In genomic region chr5:33222389-33222788, GRCm38 (mm10) we compare ENCODE assay signal across 14 mouse cellular contexts. TPM values are rescaled to one million over a fixed set of nuclear protein-coding genes. Genes with fewer than 3 reads are reported as not detected.
DNase-seq lines count a peak whose midpoint lies in the region; ATAC-seq lines count a peak whose summit lies in the region.
"Had no signal": no experiment of that assay in that cellular context is flagged by ENCODE, and none has a peak within 500 bp of the region (broad histone marks: within the 10 kb centered on the region; RNA-seq: fewer than 3 reads in every experiment).

No protein-coding gene starts in this region.

- H3K27ac ChIP-seq in kidney, embryonic 15.5 days, result peak overlapping the region; percentile 37
- H3K27ac ChIP-seq in kidney, embryonic 14.5 days (ENCODE audit: low read depth, low read length), result no peak overlapping the region
- H3K27ac ChIP-seq in intestine, embryonic 15.5 days, result peak overlapping the region; percentile 49; the same call in 1 of the 2 replicates

- 42% methylated on average over 6 of the region's 6 CpGs for WGBS in kidney, embryonic 15.5 days
- WGBS in kidney, embryonic 14.5 days, result 39% methylated on average over 6 of the region's 6 CpGs
- 52% methylated on average over 6 of the region's 6 CpGs for WGBS in intestine, embryonic 15.5 days

- no peak overlapping the region for H3K4me2 ChIP-seq in kidney, embryonic 15.5 days
- no peak overlapping the region for H3K4me2 ChIP-seq in kidney, embryonic 14.5 days (replicated peaks; ENCODE audit: low read depth, low read length)
- no peak overlapping the region for H3K4me2 ChIP-seq in intestine, embryonic 15.5 days (replicated peaks)

- no peaks in the 10 kb centered on the region for H3K36me3 ChIP-seq in kidney, embryonic 15.5 days
- no peaks in the 10 kb centered on the region for H3K36me3 ChIP-seq in kidney, embryonic 14.5 days (ENCODE audit: control insufficient read depth, insufficient read depth, low read length)
- no peaks in the 10 kb centered on the region for H3K36me3 ChIP-seq in intestine, embryonic 15.5 days

- no peak for ATAC-seq in kidney, embryonic 15.5 days (replicated peaks; ENCODE audit: low FRiP score)
- no peak for ATAC-seq in kidney, embryonic 14.5 days (ENCODE audit: low FRiP score, low TSS enrichment)
- no peak for ATAC-seq in intestine, embryonic 15.5 days
- ATAC-seq: hindbrain, embryonic 16.5 days; liver, postnatal 0 days had no signal

- no peak overlapping the region for H3K4me3 ChIP-seq in kidney, embryonic 15.5 days (replicated peaks)
- no peak overlapping the region for H3K4me3 ChIP-seq in kidney, embryonic 14.5 days (ENCODE audit: low read length)
- no peak overlapping the region for H3K4me3 ChIP-seq in intestine, embryonic 15.5 days (replicated peaks)

- peaks cover 66% of the 10 kb centered on the region for H3K4me1 ChIP-seq in kidney, embryonic 15.5 days
- H3K4me1 ChIP-seq in kidney, embryonic 14.5 days (ENCODE audit: control insufficient read depth, insufficient read depth, low read length), result peaks cover 12% of the 10 kb centered on the region; the same call in 1 of the 2 replicates
- H3K4me1 ChIP-seq in intestine, embryonic 15.5 days (replicated peaks), result peaks cover 29% of the 10 kb centered on the region

- H3K9me3 ChIP-seq in kidney, embryonic 15.5 days (replicated peaks), result no peaks in the 10 kb centered on the region
- H3K9me3 ChIP-seq in kidney, embryonic 14.5 days (ENCODE audit: control insufficient read depth, low read length), result no peaks in the 10 kb centered on the region
- H3K9me3 ChIP-seq in intestine, embryonic 15.5 days, result no peaks in the 10 kb centered on the region

- H3K27me3 ChIP-seq in kidney, embryonic 15.5 days, result no peaks in the 10 kb centered on the region
- H3K27me3 ChIP-seq in kidney, embryonic 14.5 days (ENCODE audit: control insufficient read depth, insufficient read depth, low read length), result no peaks in the 10 kb centered on the region
- no peaks in the 10 kb centered on the region for H3K27me3 ChIP-seq in intestine, embryonic 15.5 days (replicated peaks)

- no peak overlapping the region for H3K9ac ChIP-seq in kidney, embryonic 15.5 days
- H3K9ac ChIP-seq in kidney, embryonic 14.5 days (ENCODE audit: low read depth, low read length), result no peak overlapping the region
- H3K9ac ChIP-seq in intestine, embryonic 15.5 days, result no peak overlapping the region
- H3K9ac ChIP-seq: liver, postnatal 0 days had no signal

- DNase-seq in embryo, embryonic 10 days (ENCODE audit: low spot score), result peak; percentile 57
- no peak for DNase-seq in embryo, embryonic 9.5 days (ENCODE audit: extremely low spot score)
- peak; percentile 37 for DNase-seq in mesoderm, embryonic 11.5 days (ENCODE audit: low read depth, low spot score)
- no peak for DNase-seq in frontal cortex, adult 2 months (ENCODE audit: extremely low spot score in 1 of 2, low spot score in 1 of 2)
- no peak for DNase-seq in adipocyte (ENCODE audit: low spot score)
- DNase-seq: adrenal gland, adult 8-10 months; cerebellum, adult 11-12 months; layer of hippocampus, postnatal 36 days; liver, postnatal 0 days; right cerebral cortex, postnatal 4 days had no signal

RNA-seq across cellular contexts. Expression of gene Spon2, which starts 4.1 kb away (rescaled TPM):
- polyA plus RNA-seq in kidney, embryonic 15.5 days (2015; fragmentation: Nextera tagmentation; extraction: Ambion mirVana), result 6.0 and 13.2 TPM in 2 replicates
- 3.9 and 4.2 TPM in 2 replicates for polyA plus RNA-seq in kidney, embryonic 14.5 days (2014; fragmentation: Nextera tagmentation; extraction: Ambion mirVana)
- 23.7 and 26.0 TPM in 2 replicates for polyA plus RNA-seq in intestine, embryonic 15.5 days (2015; fragmentation: Nextera tagmentation; extraction: Ambion mirVana)
- 0.40 and 0.50 TPM in 2 replicates for polyA plus RNA-seq in frontal cortex, adult 2 months (2012; rRNA removed)

RNA-seq across cellular contexts. Expression of gene Ctbp1, which starts 52.4 kb away (rescaled TPM):
- 318 and 324 TPM in 2 replicates for polyA plus RNA-seq in kidney, embryonic 15.5 days (2015; fragmentation: Nextera tagmentation; extraction: Ambion mirVana)
- polyA plus RNA-seq in kidney, embryonic 14.5 days (2014; fragmentation: Nextera tagmentation; extraction: Ambion mirVana), result 241 and 398 TPM in 2 replicates
- polyA plus RNA-seq in intestine, embryonic 15.5 days (2015; fragmentation: Nextera tagmentation; extraction: Ambion mirVana), result 275 and 293 TPM in 2 replicates
- polyA plus RNA-seq in frontal cortex, adult 2 months (2012; rRNA removed), result 243 and 263 TPM in 2 replicates

Comparison
In these comparisons a context has a peak if more than half of its experiments do, and no peak if none do; other contexts are left out.
1. DNase-seq: peak in embryo, embryonic 10 days (single experiment) and mesoderm, embryonic 11.5 days (single experiment); none in embryo, embryonic 9.5 days (single experiment), frontal cortex, adult 2 months (0 of 2) and adipocyte (single experiment).